Mouse (Mus musculus): ENCODE measurements around the gene Olfr1173. TPM values are rescaled to one million over a fixed set of nuclear protein-coding genes. Genes with fewer than 3 reads are reported as not detected.

Olfr1173 gene
- total RNA-seq (2021), result not detected
- long read RNA-seq, experiment 1, result 0 reads
- long read RNA-seq, experiment 2, result 0 reads

GRCm38 (mm10) chr2:88279775-88280174 lies at the start of gene Olfr1173:
Gene Olfr1173 (minus strand): TSS chr2:88279875.
- no peak for DNase-seq (ENCODE audit: low spot score in 2 of 2)
- H3K27ac ChIP-seq, result no peak within 1 kb of the TSS
- TF ChIP-seq CTCF (conservative IDR thresholded peaks at IDR 0.05), result no peak
- H3K4me3 ChIP-seq, result no peak within 1 kb of the TSS

DNA sequence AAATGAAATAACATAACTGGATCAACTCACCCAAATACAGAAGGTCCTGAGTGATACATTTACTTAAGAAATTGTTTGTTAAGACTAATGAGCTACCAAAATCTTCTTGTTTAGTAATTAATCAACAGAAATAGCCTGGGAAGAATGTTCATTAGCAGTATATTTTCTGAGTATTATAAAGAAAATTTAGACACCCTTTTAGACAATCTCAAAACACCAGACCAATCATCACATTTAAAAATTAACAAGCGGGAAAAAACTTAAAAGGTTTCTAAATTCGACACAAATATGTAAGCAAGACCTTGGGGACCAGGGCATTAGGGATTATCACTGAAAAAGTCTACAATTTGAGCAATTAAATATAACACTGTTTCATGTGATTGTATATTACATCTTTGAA lies 47.4 kb upstream of the Olfr1173 start, which contains the start of gene Olfr1175-ps:
TSS of gene Olfr1175-ps (minus strand) at position 101 of the 400 bp plus-strand sequence.
- no peak for DNase-seq (ENCODE audit: low spot score in 2 of 2)

GRCm38 (mm10) chr2:88315035-88315434 lies 35.4 kb upstream of the Olfr1173 start, which contains the start of gene Olfr1174-ps:
Gene Olfr1174-ps (minus strand): TSS chr2:88315135.
- H3K4me3 ChIP-seq, result no peak within 1 kb of the TSS
- DNase-seq (ENCODE audit: low spot score in 2 of 2), result no peak
- H3K27ac ChIP-seq, result no peak within 1 kb of the TSS
- no peak for TF ChIP-seq CTCF (conservative IDR thresholded peaks at IDR 0.05)

More for the DNA sequence above, 47.4 kb upstream of the Olfr1173 start, which contains the start of gene Olfr1175-ps:
- Histone ChIP-seq H3K4me3 (no peak within 1 kb of the TSS), H3K27ac (no peak within 1 kb of the TSS)
- no peak for TF ChIP-seq CTCF (conservative IDR thresholded peaks at IDR 0.05)

DNA sequence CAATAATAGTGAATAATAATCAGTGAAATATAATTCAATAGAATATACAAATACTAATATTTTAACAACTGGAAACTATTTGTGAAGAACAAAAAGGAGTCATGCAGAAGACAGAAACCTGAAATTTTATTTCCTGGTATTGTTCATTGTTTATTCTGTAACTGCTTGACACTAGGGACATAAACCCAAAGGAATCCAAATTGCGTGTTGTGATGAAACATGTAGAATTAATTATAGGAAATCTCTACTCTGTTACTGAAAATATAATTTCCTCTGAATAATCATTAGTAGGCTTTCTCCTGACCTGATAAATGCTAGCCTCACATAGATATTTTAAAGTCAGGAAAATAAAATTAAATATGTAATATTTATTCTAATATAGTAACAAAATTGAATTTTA lies 51.4 kb downstream of the Olfr1173 start, which contains the start of gene Olfr1170:
TSS of gene Olfr1170 (minus strand) at position 101 of the 400 bp plus-strand sequence.
- Histone ChIP-seq H3K4me3 (no peak within 1 kb of the TSS), H3K27ac (no peak within 1 kb of the TSS)
- DNase-seq (ENCODE audit: low spot score in 2 of 2), result no peak
- TF ChIP-seq CTCF (conservative IDR thresholded peaks at IDR 0.05), result no peak

Other genes starting within 250 kb of the Olfr1173 start
- not detected for gene Olfr73, start 242.2 kb downstream of the Olfr1173 start, total RNA-seq (2021)
- gene Olfr1162, start 228.7 kb downstream of the Olfr1173 start, total RNA-seq (2021), result not detected
- not detected for gene Olfr1163, start 208.0 kb downstream of the Olfr1173 start, total RNA-seq (2021)
- not detected for gene Olfr1164, start 185.9 kb downstream of the Olfr1173 start, total RNA-seq (2021)
- not detected for gene Olfr1166, start 151.6 kb downstream of the Olfr1173 start, total RNA-seq (2021)
- gene Olfr1167, start 124.7 kb downstream of the Olfr1173 start, total RNA-seq (2021), result not detected
- not detected for gene Olfr1168, start 98.0 kb downstream of the Olfr1173 start, total RNA-seq (2021)
- not detected for gene Olfr1170, start 51.5 kb downstream of the Olfr1173 start, total RNA-seq (2021)
- not detected for gene Olfr1174-ps, start 35.3 kb upstream of the Olfr1173 start, total RNA-seq (2021)
- gene Olfr1175-ps, start 47.3 kb upstream of the Olfr1173 start, total RNA-seq (2021), result not detected
- not detected for gene Olfr1176, start 56.8 kb upstream of the Olfr1173 start, total RNA-seq (2021)
- not detected for gene Olfr1177-ps, start 66.6 kb upstream of the Olfr1173 start, total RNA-seq (2021)
- not detected for gene Olfr1178, start 107.2 kb upstream of the Olfr1173 start, total RNA-seq (2021)
- not detected for gene Olfr1179, start 126.6 kb upstream of the Olfr1173 start, total RNA-seq (2021)
- gene Olfr1180, start 139.3 kb upstream of the Olfr1173 start, total RNA-seq (2021), result not detected
- gene Olfr1181, start 146.3 kb upstream of the Olfr1173 start, total RNA-seq (2021), result not detected
- not detected for gene Gm13757, start 169.3 kb upstream of the Olfr1173 start, total RNA-seq (2021)
- not detected for gene Olfr1183, start 175.0 kb upstream of the Olfr1173 start, total RNA-seq (2021)
- gene Olfr1184, start 203.7 kb upstream of the Olfr1173 start, total RNA-seq (2021), result not detected
- not detected for gene Olfr1185-ps1, start 213.4 kb upstream of the Olfr1173 start, total RNA-seq (2021)
- gene Olfr1186, start 238.7 kb upstream of the Olfr1173 start, total RNA-seq (2021), result not detected